Mouse (Mus musculus) cerebellum, adult 18-20 months (tissue): ENCODE data around the gene Cxcr5.
A peak's percentile ranks its signal among the peaks of the same experiment; 100 is the strongest.
"Not testable (repeated sequence)": the region's sequence is repeated elsewhere in the genome, so short reads cannot be mapped to it uniquely, and the experiment has no call there.

Experiments used
- DNase-seq, 2 experiments: peaks; one replicate each; pipeline ENCODE4 v3.0.0; 2021

Gene Cxcr5

DNA sequence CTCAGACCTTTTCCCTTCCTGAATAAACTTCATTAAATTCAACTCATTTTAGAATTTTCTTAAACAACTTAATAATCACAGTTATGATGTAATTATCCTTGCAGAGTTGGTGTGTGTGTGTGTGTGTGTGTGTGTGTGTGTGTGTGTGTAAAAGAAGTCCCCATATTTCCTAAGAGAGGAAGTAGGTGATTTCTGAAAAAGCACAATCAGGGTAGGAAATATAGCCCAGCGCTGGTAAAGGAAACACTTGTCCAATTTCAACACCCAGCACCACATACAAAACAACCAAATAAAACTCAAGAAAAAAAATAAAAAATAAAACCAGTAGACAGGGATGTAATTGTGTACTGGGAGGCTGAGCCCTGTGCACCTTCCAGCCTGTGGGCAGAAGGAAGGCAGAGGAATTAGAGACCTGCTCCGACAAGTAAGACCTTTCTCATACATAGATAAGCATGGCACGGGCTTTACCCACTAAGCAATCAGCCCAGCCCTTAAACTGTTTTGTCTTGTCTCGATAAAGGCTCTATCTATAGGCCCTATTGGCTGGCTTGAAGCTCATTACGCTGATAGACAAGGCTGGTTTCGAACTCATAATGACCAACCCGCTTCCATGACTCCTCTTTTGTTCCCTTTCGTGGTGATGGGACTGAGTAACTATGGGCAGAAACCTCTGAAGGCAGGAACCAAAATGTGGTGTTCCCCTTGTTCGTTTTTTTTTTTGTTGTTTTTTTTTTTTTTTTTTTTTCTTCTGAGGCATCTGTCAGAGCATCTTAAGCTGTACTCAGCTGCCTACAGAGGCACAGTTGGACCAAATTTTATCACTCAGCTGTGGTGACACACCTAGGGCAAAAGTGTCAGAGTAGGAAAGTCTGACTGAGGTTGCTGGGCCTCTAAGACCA is 25.8 kb upstream of the Cxcr5 start:
- no peak for DNase-seq

DNA sequence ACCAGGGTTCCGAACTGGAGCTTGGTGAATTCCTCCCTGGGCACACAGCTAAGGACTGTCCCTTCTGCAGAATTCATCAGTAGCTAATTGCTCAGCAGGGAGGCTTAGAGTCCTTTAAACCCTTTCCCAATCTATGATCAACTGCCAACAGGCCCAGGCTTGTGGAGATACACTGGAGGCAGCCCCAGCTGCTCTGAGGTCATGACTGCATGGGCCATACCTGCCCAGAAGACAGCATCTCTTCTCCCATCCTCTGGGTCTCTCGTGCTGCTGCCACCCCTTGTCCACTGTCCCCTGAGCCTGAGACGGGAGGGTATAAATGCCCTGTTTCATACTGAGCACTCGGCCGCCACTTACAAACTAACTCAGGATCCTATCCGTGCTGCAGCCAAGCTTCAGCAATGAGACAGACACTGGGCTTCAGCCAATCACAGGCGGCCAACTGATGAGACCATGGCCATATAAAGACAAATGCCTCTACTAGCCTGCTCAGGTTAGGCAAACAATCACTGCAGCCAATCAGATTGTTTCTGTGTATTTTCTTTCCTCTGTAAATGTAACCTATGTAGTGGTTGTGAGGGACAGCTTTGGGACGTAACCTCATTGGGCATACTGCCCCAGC is 25.1 kb upstream of the Cxcr5 start:
- DNase-seq: no peak

DNA sequence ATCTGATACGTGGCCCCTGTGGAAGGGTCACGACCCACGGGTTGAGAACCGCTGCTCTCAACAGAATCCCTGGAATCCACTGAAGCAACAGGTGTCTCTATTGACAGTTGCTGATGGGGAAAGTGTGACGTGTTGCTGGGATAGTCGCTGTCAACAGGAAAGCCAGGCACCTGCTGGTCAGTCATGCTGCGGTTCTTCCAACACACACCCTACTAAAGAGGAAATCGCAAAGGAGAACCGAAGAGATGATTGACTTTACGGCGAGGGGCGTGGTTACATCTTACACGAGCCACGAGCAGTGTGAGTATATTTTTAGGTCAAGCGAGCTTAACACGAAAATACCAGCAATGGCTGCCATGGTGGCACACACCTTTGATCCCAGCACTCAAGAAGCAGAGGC is 20.7 kb upstream of the Cxcr5 start:
- no peak for DNase-seq

DNA sequence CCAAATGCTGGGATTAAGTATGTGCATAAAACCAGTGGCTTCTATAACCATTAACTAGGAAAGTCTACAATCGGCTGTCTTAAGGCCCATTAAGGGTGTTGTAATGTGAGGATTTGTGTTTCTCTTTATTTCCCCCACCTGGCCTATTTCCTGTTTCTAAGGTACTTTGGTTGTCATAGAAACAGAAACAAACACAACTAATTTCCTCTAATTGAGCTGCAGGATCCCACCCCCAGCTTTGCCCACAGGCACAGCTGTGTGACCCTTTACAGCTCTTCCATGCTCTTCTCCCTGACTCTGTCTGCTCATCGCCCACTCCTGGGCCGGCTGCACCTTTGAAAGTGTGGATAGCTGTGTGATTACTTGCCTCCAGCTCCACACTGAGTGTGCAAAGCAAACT is 19.7 kb upstream of the Cxcr5 start:
- DNase-seq: no peak

DNA sequence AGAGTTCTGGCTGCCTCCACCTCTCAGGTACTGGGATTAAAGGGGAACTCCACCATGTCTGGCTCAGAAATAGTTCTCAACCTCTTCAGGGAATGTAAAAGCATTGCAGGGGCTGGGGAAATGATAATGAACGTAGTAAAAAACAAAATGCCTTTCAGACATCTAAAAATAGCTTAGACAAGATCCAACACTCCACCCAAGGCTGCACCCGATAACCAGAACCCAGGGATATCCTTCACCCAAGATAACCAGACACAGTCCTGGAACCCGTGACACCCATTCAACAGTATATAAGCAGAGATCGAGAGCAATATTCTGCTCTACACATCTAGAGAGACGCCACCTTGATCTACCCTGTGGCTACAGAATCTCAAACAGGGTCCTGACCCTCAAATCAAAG is 18.4 kb upstream of the Cxcr5 start:
- DNase-seq: no peak

DNA sequence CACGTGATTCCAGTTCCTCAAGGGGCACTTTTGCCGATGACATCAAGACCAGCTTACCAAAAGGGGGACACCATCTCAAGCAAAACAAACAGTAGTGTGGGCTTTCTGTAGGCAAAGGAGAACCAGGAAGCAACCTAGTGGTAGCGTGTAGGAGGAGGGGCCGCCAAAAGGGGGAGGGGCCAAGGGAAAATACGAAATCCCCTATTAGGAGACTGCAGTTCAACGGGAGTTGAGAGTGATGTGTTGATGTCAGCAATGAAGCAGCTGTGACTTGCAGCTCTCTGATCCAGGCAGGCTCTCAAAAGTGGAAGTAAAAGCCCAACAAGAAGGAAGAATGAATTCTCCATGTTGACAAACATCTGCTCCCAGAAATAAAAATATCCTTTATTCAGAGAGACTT is 17.7 kb upstream of the Cxcr5 start:
- no peak for DNase-seq

DNA sequence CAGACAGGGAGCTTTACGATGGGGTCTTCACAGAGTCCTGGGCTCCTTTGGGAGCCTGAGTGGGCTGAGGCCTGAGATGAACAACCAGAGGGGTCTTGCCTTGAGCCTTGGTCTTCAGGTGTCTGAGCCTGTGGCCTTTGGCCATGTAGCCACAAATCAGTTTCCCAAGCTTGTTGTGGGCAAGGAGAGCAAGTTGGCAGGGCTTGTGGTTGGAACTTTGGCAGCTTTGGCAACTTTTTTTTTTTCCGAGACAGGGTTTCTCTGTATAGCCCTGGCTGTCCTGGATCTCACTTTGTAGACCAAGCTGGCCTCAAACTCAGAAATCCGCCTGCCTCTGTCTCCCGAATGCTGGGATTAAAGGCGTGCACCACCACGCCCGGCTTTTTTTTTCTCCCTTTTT is 14.4 kb upstream of the Cxcr5 start:
- not testable (repeated sequence) for DNase-seq

DNA sequence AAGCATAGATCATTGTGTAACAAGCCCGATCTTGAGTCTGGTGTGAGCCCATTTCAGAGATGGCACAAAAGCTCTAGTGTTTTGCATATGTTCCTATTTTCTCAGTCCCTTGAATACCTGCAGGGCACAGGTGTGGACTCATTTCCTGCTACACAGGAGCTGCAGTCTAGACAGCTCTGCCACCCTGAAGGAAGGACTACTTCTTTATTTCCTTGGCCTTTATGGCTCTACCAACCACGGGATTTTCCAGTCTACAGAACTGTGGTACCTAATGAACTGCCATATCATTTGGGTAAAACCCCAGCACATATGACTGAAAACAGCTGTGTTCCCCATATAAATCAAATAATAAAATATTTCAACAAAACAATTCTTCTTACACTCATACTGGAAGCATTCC is 13.4 kb upstream of the Cxcr5 start:
- DNase-seq: no peak

DNA sequence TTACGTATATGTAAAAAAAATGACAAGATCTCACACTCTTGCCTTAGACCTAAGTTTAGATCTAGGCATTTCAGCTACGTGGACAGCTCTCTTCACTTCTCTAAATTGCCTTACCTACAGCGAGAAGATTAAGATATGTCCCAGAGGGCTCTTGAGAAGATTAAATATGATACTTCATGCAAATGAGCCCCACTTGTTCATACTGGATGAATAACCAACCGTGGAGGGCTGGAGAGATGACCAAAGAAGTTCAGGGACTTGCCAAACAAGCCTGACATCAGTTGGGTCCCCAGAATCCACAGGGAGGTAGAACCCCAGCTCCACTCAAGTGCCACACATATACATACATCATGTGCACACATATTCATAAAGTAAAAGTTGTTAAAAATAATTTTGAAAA is 11.6 kb upstream of the Cxcr5 start:
- no peak for DNase-seq

DNA sequence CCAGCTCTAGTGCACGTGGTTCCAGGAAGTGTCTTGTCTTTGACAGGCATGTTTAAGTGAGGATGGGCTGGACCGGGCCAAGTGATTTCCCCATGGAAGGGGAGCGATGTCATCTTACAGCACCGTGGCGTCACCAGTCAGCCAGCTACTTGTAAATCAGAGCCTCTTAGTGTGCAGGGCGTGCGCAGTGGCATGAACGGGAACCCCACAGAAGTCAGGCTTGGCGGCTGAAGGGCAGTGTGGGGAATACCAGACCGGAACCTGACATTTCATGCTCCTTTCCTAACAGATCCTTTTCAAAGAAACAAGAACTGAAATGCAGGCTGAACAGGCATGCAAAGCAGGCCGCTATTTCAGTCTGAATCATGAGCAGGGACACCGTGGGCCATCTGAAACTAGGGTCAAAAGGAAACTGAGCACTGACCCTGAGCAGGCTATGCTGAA is 9.3 kb upstream of the Cxcr5 start:
- DNase-seq: no peak

DNA sequence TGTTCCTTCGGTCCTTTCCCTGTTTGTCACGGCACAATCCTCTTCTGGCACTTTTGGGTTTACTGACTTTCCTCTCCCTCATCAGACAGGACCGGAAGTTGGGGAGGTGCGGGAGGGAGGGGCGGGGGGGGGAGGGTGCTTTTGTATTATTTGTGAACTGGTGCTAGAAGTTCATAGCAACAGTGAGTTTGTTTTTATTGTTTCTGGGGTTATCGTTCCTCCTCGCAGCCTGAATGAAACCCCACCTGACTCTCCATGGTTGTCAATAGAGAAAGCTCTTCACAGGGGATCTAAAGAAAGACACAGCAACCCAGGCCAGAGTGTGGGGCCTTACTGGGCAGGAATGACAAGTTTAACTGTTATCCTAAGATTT is 6.4 kb upstream of the Cxcr5 start:
- no peak for DNase-seq

DNA sequence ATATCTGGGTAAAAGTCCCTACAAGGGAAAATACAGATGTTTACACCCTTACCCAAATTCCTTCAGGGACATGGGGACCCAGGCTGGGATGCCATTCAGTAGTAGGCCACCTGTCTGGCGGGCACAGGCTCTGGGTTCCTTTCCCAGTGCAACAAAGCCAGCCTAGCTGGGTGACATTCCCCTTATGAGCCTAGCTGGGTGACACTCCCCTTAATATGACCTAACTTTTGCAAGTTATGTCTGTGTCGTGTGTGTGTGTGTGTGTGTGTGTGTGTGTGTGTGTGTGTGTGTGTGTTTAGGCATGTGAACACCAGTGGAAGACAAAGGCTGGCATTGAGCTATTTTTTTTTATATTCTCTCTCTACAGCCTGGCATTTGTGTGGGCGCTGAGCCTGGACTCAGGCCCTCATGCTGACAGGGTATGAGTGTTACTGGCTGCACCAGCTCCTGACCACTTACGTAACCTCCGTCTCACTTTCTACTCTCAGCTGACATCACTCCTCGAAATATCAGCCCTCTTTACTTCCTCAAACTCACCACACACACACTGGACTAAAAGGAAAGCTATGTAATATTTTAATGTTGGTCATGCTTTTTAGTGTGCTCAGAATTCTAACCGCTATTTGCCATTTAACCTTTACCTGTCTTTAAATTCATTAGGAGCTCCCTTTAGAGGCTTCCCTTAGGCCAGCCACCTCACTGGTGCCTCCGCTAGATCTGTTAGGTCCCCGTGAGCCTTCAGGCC is 5.8 kb upstream of the Cxcr5 start:
- peak; percentile 56 to 65 for DNase-seq

DNA sequence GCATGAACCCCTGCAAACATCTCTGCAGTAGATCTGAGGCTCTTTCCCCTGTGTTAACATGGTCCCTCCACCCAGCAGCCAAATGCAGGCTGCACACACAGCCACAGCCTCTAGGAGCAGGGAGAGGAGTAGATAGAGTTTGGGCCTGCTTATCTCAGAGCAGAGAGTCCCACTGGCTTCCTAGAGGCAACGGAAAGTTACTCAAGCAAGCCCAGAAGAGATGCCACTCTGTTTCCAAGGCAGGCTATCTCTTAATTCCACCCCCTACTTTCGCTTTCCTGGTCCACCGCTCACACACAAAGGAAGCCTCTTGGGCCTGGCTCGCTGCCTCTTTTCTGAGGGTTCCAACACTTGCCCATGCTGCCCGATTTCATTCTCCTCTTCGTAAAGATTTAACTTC is 3.7 kb upstream of the Cxcr5 start:
- DNase-seq: no peak

DNA sequence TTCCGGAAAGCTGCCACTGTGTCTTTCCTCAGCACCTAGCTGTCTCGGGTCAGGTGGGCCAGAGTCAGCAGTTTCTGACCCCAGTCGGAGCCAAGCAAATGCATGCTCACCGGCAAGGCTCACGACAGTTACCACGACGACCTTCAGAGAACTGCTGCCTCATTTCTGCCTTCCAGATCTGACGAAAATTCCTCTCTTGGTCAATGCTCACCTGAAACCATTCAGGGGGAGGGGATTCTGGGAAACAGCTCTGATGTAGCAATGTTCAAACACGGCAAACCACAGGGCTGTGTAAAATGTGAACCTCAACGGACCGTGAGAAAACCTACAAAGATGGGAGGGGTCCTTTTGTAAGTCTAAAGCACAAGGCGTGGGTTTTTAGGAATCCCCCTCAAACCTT is 1.3 kb upstream of the Cxcr5 start:
- DNase-seq: no peak

DNA sequence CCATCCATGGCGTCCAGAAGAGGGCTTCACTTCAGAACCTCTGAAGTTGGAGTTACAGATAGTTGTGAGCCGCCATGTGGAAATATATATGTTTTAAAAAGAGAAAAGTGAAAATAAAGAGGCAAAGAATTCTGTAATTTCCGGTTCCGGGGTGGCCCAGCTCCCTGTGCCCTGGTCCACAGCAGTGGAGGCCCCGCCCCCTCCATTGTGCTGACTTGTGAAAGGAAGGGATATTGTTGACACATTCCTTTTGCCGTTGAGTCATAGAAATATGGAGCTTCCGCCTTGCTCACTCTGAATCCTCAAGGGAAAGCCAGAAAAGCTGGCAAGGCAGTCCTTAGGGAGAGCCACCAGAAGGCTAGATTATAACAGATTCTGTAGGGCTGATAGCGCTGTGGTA is 9.5 kb downstream of the Cxcr5 start:
- no peak for DNase-seq

DNA sequence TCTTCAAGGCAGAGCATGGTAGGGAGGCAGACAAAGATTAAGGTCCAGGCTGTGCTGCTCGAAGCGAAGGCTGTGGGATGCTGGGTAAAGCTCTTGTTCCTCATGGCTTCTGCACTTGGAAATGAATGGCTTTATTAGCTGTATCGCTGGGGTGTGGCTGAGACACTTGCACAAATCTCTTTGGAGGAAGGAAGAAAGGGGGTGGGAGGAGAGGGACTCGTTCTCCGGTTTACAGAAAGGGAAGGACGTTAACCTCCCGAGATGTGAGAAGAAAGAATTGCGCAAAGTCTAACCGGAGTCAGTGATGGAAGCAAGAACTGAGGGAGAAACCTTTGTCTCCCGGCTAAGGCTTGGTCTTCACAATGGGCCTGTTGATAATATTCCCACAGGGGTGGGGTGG is 10.5 kb downstream of the Cxcr5 start:
- no peak for DNase-seq

DNA sequence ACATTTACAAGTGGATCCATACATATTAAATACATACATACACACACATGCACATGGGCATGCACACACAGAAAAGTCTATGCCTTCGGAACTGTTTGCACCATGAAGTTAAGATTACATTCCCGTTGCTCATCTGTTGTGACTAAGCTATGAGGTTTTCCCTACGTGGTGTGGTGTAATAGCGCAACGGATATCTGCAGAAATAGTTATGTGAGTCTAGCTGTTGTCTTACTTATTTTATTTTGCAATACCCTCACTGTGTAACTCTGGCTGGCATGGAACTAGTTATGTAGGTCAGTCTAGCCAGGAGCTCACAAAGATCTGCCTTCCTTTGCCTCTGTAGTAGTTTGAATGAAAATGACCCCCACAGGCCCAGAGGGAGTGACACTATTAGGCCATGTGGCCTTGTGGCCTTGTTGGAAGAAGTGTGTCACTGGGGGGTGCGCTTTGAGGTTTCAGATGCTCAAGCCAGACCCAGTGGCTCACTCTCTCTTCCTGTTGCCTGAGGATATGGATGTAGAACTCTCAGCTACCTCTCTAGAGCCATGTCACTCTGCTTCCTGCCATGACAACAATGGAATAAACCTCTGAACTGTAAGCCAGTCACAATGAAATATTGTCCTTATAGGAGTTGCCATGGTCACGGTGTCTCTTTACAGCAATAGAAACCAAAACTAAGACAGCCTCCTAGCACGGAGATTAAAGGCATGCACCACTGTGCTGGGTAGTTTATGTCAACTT is 13.1 kb downstream of the Cxcr5 start:
- DNase-seq: no peak

DNA sequence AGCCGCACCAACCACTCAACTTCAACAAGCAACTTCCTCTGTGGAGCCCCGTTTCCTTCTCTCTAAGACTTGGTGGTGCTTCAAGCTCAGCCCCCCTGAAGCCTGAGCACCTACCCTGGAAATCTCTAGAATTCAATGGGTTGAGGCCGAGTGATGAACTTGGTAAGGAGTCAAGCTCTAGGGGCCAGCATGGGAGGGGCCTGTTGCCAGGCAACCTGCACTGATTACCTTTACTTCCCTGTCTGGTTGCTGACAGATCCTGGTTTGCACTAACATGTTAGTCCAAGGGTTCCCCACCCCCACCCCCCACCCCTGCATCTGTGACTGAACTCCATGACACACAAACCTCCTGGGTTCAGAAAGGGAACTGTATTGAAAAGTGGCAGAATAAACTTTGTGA is 16.7 kb downstream of the Cxcr5 start:
- DNase-seq: no peak

DNA sequence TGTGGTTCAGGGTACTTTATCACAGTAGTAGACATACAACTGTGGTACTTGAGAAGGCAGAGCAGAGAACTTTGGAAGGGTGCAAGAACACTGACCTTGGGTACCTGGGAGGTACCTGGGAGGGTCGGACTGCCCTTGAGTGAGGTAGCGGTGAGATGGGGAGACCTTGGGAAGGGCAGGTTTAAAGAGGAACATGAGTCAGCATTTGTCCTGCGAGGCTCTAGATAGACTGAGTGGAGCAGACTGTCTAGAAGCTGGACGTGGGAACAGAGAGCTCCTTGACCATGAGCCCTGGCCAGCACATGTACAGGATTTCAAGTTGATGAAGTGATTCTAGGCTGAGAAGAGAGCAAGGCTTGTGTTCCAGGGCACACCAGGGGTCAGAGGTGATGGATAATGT is 19.3 kb downstream of the Cxcr5 start:
- no peak for DNase-seq

DNA sequence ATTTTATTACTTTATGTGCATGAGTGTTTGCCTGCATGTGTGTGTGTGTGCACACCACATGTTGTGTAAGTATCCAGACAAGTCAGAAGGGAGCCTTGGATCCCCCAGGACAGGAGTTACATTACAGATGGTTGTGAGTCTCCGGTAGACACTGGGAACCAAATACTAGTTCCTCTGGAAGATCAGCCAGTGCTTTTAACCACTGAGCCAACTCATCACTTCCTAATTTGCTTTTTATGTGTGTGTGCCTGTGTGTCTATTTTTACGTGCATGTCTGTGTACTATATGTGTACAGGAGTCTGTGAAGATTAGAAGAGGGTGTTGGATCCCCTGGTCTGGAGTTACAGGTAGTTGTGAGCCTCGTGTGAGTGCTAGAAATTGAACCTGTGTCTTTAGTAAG is 21.0 kb downstream of the Cxcr5 start:
- no peak for DNase-seq

DNA sequence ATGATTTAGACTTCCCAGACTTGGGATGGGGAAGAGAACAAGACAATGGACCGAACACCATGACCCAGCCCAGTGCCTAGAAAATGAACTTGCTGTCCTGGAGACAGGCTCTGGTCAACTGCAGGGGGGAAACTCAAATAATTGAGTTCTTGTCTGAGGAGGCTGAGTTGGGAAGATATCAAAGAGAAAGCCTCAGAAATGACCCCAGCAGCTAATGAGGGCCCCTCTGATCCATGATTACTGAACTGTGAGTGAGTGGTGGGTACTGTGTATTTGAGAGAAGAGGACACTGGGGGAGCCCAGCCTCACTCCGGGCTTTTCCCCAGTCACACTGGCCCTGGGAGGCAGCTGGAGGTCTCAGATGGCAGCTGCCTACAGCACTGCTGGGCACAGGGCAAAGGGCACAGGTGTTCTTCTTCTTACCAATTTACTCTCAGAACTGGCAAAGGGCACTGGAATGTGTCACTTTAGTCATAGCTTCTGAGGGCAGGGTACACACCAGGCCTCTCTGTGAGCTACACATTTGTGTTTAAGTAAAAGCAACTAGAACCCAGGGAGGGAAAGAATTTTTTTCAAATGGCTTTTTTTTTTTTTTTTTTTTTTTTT is 21.8 kb downstream of the Cxcr5 start:
- no peak for DNase-seq

DNA sequence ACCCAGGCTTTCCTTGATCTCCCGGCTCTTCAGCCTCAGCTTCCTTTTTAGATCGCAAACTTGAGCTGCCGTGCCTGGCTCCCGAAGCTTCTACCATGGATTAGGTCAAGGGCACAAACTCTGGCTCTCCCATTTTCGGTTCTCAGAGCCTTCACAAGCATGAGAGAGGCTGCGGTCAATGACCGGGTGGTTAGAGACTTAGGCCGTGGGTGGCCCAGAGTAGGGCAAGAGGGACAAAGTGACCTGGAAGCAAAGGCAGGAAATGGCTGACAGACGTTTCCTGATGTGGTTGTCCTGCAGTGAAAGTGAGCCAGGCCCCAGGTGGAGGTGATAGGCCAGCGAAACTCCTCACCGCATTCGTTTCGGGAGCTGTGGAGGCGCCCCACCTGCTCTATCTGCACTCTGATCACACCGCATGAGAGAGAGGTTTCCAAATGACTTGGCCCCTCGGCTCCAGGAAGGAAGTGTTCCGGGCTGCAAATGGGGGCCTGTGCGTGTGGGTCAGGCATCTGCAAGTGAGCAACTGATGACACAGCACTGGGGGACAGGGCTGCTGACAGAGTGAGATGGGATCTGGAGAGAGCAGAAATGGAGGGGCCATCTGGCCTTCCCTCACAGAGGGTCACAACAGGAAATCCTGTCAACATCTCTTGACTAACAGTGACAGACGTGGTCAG is 23.9 kb downstream of the Cxcr5 start:
- DNase-seq: no peak
